Mouse (Mus musculus) cerebellum, adult 11-12 months (tissue): ENCODE data around the gene Slc35f1.
A peak's percentile ranks its signal among the peaks of the same experiment; 100 is the strongest.

Experiments used
- DNase-seq: peaks from one replicate; pipeline ENCODE4 v3.0.0; 2022

Slc35f1 gene

GRCm38 (mm10) chr10:53115673-53116398, 425.5 kb downstream of the Slc35f1 start:
- DNase-seq: no peak

DNA sequence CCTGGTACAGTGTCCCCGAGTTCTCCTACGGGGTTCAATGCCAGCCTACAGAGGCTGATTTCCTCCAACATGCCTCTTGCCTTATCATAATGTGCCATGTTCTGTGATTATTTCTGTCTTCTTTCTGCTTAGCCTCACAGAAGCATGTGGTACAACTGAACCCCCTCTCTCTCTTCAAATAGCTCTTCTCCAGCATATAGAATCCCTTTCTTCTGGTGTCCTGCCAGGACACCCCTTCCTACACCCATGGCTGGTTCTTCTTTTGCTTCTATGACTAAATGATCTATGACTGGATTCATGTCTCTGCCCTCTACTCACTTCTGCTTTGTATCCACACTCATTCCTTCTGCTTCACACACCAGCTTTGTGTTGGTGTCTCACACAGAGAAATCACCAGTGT, 430.3 kb downstream of the Slc35f1 start:
- DNase-seq: no peak

- peak; percentile 54 for DNase-seq
Observed at GRCm38 (mm10) chr10:53124365-53124764, 434.0 kb downstream of the Slc35f1 start.

- DNase-seq: no peak
Observed at GRCm38 (mm10) chr10:53132707-53133106, 442.4 kb downstream of the Slc35f1 start.

- no peak for DNase-seq
Observed at GRCm38 (mm10) chr10:53150321-53150720, 460.0 kb downstream of the Slc35f1 start.

- DNase-seq: no peak
Observed at GRCm38 (mm10) chr10:53150916-53151315, 460.6 kb downstream of the Slc35f1 start.

GRCm38 (mm10) chr10:53156374-53156773, 466.0 kb downstream of the Slc35f1 start:
- DNase-seq: no peak

GRCm38 (mm10) chr10:53157740-53158139, 467.4 kb downstream of the Slc35f1 start:
- no peak for DNase-seq
